Comparison of ENCODE assay signal across 26 mouse cellular contexts in the genomic region with DNA sequence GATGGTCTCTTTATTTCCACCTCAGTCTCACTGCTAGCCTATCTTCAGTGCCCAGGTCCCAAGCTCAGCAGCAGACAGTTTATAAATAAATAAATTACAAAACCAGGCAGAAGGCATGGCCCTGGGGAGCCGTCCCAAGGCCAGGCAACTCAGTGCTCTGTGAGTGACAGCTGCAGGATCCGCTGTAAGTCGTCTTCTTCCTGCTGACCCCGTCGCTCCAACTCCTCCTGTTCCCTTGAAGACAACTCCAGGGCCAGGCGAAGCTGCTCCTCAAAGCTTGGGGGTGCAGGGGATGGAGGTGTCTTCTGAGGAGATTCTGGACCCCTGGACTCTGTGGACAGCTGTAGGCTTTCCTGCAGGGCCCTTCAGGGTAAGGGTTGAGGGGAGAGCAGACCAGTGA. TPM values are rescaled to one million over a fixed set of nuclear protein-coding genes. Genes with fewer than 3 reads are reported as not detected.
DNase-seq lines count a peak whose midpoint lies in the region; ATAC-seq and TF ChIP-seq lines count a peak whose summit lies in the region.
"Had no signal": no experiment of that assay in that cellular context is flagged by ENCODE, and none has a peak within 500 bp of the region (broad histone marks: within the 10 kb centered on the region; RNA-seq: fewer than 3 reads in every experiment).

No protein-coding gene starts in this region.

- H3K9me3 ChIP-seq in forebrain, embryonic 11.5 days (ENCODE audit: control insufficient read depth, low read length), result no peaks in the 10 kb centered on the region
- no peaks in the 10 kb centered on the region for H3K9me3 ChIP-seq in forebrain, postnatal 0 days (ENCODE audit: low read length)
- H3K9me3 ChIP-seq in midbrain, embryonic 16.5 days (replicated peaks; ENCODE audit: control insufficient read depth, low read length, poor library complexity, severe bottlenecking), result no peaks in the 10 kb centered on the region
- H3K9me3 ChIP-seq: embryonic facial prominence, embryonic 10.5 days; heart, embryonic 13.5 days; hindbrain, embryonic 12.5 days had no signal

- H3K36me3 ChIP-seq in forebrain, embryonic 11.5 days (ENCODE audit: control insufficient read depth, insufficient read depth, low read length), result no peaks in the 10 kb centered on the region
- H3K36me3 ChIP-seq in forebrain, postnatal 0 days (ENCODE audit: insufficient read depth), result peaks cover 22% of the 10 kb centered on the region
- peaks cover 12% of the 10 kb centered on the region for H3K36me3 ChIP-seq in midbrain, embryonic 16.5 days (ENCODE audit: control insufficient read depth, insufficient read depth, low read length)
- H3K36me3 ChIP-seq: heart, embryonic 13.5 days had no signal

- no peak overlapping the region for H3K4me2 ChIP-seq in forebrain, embryonic 11.5 days (ENCODE audit: low read depth, low read length, severe bottlenecking)
- no peak overlapping the region for H3K4me2 ChIP-seq in forebrain, postnatal 0 days (ENCODE audit: low read depth)
- no peak overlapping the region for H3K4me2 ChIP-seq in midbrain, embryonic 16.5 days (ENCODE audit: low read length)
- H3K4me2 ChIP-seq: hindbrain, embryonic 12.5 days had no signal

- H3K4me3 ChIP-seq in forebrain, embryonic 11.5 days (ENCODE audit: low read depth, low read length), result no peak overlapping the region
- H3K4me3 ChIP-seq in forebrain, postnatal 0 days (ENCODE audit: low read depth, low read length), result no peak overlapping the region
- no peak overlapping the region for H3K4me3 ChIP-seq in midbrain, embryonic 16.5 days (ENCODE audit: low read depth, low read length)
- H3K4me3 ChIP-seq: heart, embryonic 13.5 days; hindbrain, embryonic 12.5 days had no signal

- 74% methylated on average over 6 of the region's 6 CpGs for WGBS in forebrain, embryonic 11.5 days
- WGBS in forebrain, postnatal 0 days, result 82% methylated on average over 6 of the region's 6 CpGs
- WGBS in midbrain, embryonic 16.5 days, result 80% methylated on average over 6 of the region's 6 CpGs

- H3K9ac ChIP-seq in forebrain, embryonic 11.5 days (ENCODE audit: low read length), result no peak overlapping the region
- H3K9ac ChIP-seq in forebrain, postnatal 0 days, result no peak overlapping the region
- H3K9ac ChIP-seq in midbrain, embryonic 16.5 days (ENCODE audit: low read depth, low read length), result no peak overlapping the region
- H3K9ac ChIP-seq: heart, embryonic 13.5 days; hindbrain, embryonic 12.5 days had no signal

- ATAC-seq in forebrain, embryonic 11.5 days (replicated peaks; ENCODE audit: low FRiP score), result no peak
- ATAC-seq in forebrain, postnatal 0 days, result no peak
- ATAC-seq in midbrain, embryonic 16.5 days, result no peak
- ATAC-seq: activated CD4-positive, CD25-positive, alpha-beta regulatory T cell, adult 4 months; forebrain, embryonic 14.5 days; hindbrain, embryonic 16.5 days; inflammation-experienced regulatory T-cells, adult 6 months; intestine, postnatal 0 days; Patski had no signal

- peaks cover 4% of the 10 kb centered on the region; the same call in 1 of the 2 replicates for H3K27me3 ChIP-seq in forebrain, embryonic 11.5 days (ENCODE audit: control insufficient read depth, insufficient read depth, low read length)
- no peaks in the 10 kb centered on the region for H3K27me3 ChIP-seq in forebrain, postnatal 0 days (ENCODE audit: insufficient read depth, low read length)
- H3K27me3 ChIP-seq in midbrain, embryonic 16.5 days (ENCODE audit: control insufficient read depth, insufficient read depth, low read depth, low read length), result peaks cover 12% of the 10 kb centered on the region
- H3K27me3 ChIP-seq: CH12.LX, Patski had no signal

- peak; percentile 47 for DNase-seq in cerebellum, adult 11-12 months
- no peak for DNase-seq in cerebellum, postnatal 36 days
- peak; percentile 44 for DNase-seq in forebrain, embryonic 11.5 days (ENCODE audit: low spot score)
- DNase-seq in forebrain, postnatal 0 days, result no peak
- peak; percentile 78 for DNase-seq in adrenal gland, adult 2 months
- peak; percentile 54 for DNase-seq in adrenal gland, postnatal 10 days
- DNase-seq in gastrocnemius, adult 18-20 months (ENCODE audit: low spot score), result no peak
- DNase-seq: cerebellum, postnatal 14 days; gastrocnemius, postnatal 25 days; heart, postnatal 4 days; kidney, adult 8-10 months had no signal

- peaks cover 4% of the 10 kb centered on the region; the same call in 1 of the 2 replicates for H3K4me1 ChIP-seq in forebrain, embryonic 11.5 days (replicated peaks; ENCODE audit: control insufficient read depth, insufficient read depth, low read length)
- no peaks in the 10 kb centered on the region for H3K4me1 ChIP-seq in forebrain, postnatal 0 days (ENCODE audit: insufficient read depth)
- peaks cover 6% of the 10 kb centered on the region for H3K4me1 ChIP-seq in midbrain, embryonic 16.5 days (ENCODE audit: control insufficient read depth, insufficient read depth, low read length)

- TF ChIP-seq CTCF in forebrain, postnatal 0 days (IDR thresholded peaks at IDR 0.05; ENCODE audit: low read depth), result no peak

- H3K27ac ChIP-seq in forebrain, embryonic 11.5 days (ENCODE audit: low read depth, low read length), result no peak overlapping the region
- H3K27ac ChIP-seq in forebrain, postnatal 0 days (ENCODE audit: low read depth, low read length), result no peak overlapping the region
- H3K27ac ChIP-seq in midbrain, embryonic 16.5 days (ENCODE audit: low read length), result no peak overlapping the region
- H3K27ac ChIP-seq: embryonic facial prominence, embryonic 10.5 days; heart, embryonic 13.5 days; hindbrain, embryonic 12.5 days had no signal

RNA-seq across cellular contexts. Expression of gene Ssh3, which starts 1.2 kb away (rescaled TPM):
- polyA plus RNA-seq in forebrain, embryonic 11.5 days (2014; fragmentation: Nextera tagmentation; extraction: Ambion mirVana), result 3.3 and 4.2 TPM in 2 replicates
- total RNA-seq in forebrain, postnatal 0 days (2014; rRNA removed), result 35.9 and 41.5 TPM in 2 replicates
- 6.4 and 9.1 TPM in 2 replicates for polyA plus RNA-seq in forebrain, postnatal 0 days (2015; fragmentation: Nextera tagmentation; extraction: Ambion mirVana)
- total RNA-seq in adrenal gland, adult 2 months (2021), result 10 to 100 TPM; 30.9 to 34.4 TPM
- 67.4 and 86.6 TPM in 2 replicates for polyA plus RNA-seq in adrenal gland, adult 2 months (2012; rRNA removed)
- total RNA-seq in adrenal gland, postnatal 10 days (2021), result 10 to 100 TPM; 16.8 to 21.9 TPM
- 1 to 10 TPM; 2.8 to 3.4 TPM for total RNA-seq in gastrocnemius, adult 18-20 months (2021)
- 14.7 and 19.6 TPM in 2 replicates for polyA plus RNA-seq in midbrain, embryonic 16.5 days (2015; fragmentation: Nextera tagmentation; extraction: Ambion mirVana)

RNA-seq across cellular contexts. Expression of gene Ankrd13d, which starts 12.8 kb away (rescaled TPM):
- polyA plus RNA-seq in forebrain, embryonic 11.5 days (2014; fragmentation: Nextera tagmentation; extraction: Ambion mirVana), result 9.5 and 12.1 TPM in 2 replicates
- total RNA-seq in forebrain, postnatal 0 days (2014; rRNA removed), result 76.6 and 87.3 TPM in 2 replicates
- 48.7 and 55.2 TPM in 2 replicates for polyA plus RNA-seq in forebrain, postnatal 0 days (2015; fragmentation: Nextera tagmentation; extraction: Ambion mirVana)
- 1 to 10 TPM; 2.5 to 5.7 TPM for total RNA-seq in adrenal gland, adult 2 months (2021)
- 5.4 and 8.3 TPM in 2 replicates for polyA plus RNA-seq in adrenal gland, adult 2 months (2012; rRNA removed)
- total RNA-seq in adrenal gland, postnatal 10 days (2021), result 1 to 10 TPM; 3.5 to 8.5 TPM
- under 1 TPM; 0.16 to 0.81 TPM for total RNA-seq in gastrocnemius, adult 18-20 months (2021)
- polyA plus RNA-seq in midbrain, embryonic 16.5 days (2015; fragmentation: Nextera tagmentation; extraction: Ambion mirVana), result 55.6 and 65.7 TPM in 2 replicates

RNA-seq across cellular contexts. Expression of gene Grk2, which starts 35.8 kb away (rescaled TPM):
- 18.1 and 19.7 TPM in 2 replicates for polyA plus RNA-seq in forebrain, embryonic 11.5 days (2014; fragmentation: Nextera tagmentation; extraction: Ambion mirVana)
- 129 and 136 TPM in 2 replicates for total RNA-seq in forebrain, postnatal 0 days (2014; rRNA removed)
- 23.6 and 24.6 TPM in 2 replicates for polyA plus RNA-seq in forebrain, postnatal 0 days (2015; fragmentation: Nextera tagmentation; extraction: Ambion mirVana)
- total RNA-seq in adrenal gland, adult 2 months (2021), result 10 to 100 TPM; 49.1 to 49.7 TPM
- polyA plus RNA-seq in adrenal gland, adult 2 months (2012; rRNA removed), result 60.4 and 62.6 TPM in 2 replicates
- total RNA-seq in adrenal gland, postnatal 10 days (2021), result 10 to 100 TPM; 46.3 to 54.8 TPM
- total RNA-seq in gastrocnemius, adult 18-20 months (2021), result 10 to 100 TPM; 50.7 to 60.8 TPM
- polyA plus RNA-seq in midbrain, embryonic 16.5 days (2015; fragmentation: Nextera tagmentation; extraction: Ambion mirVana), result 24.8 and 26.8 TPM in 2 replicates

RNA-seq across cellular contexts. Expression of gene Pold4, which starts 38.5 kb away (rescaled TPM):
- polyA plus RNA-seq in forebrain, embryonic 11.5 days (2014; fragmentation: Nextera tagmentation; extraction: Ambion mirVana), result 8.0 and 8.8 TPM in 2 replicates
- 18.8 and 21.2 TPM in 2 replicates for total RNA-seq in forebrain, postnatal 0 days (2014; rRNA removed)
- polyA plus RNA-seq in forebrain, postnatal 0 days (2015; fragmentation: Nextera tagmentation; extraction: Ambion mirVana), result 21.8 and 23.4 TPM in 2 replicates
- 10 to 100 TPM; 41.9 to 52.3 TPM for total RNA-seq in adrenal gland, adult 2 months (2021)
- polyA plus RNA-seq in adrenal gland, adult 2 months (2012; rRNA removed), result 112 and 146 TPM in 2 replicates
- total RNA-seq in adrenal gland, postnatal 10 days (2021), result 10 to 100 TPM; 34.7 to 35.6 TPM
- 10 to 100 TPM; 16.3 to 17.8 TPM for total RNA-seq in gastrocnemius, adult 18-20 months (2021)
- polyA plus RNA-seq in midbrain, embryonic 16.5 days (2015; fragmentation: Nextera tagmentation; extraction: Ambion mirVana), result 18.5 and 19.2 TPM in 2 replicates

RNA-seq across cellular contexts. Expression of gene AC109138.7, which starts 56.0 kb away (rescaled TPM):
- polyA plus RNA-seq in forebrain, embryonic 11.5 days (2014; fragmentation: Nextera tagmentation; extraction: Ambion mirVana), result not detected in 2 replicates
- not detected in 2 replicates for total RNA-seq in forebrain, postnatal 0 days (2014; rRNA removed)
- polyA plus RNA-seq in forebrain, postnatal 0 days (2015; fragmentation: Nextera tagmentation; extraction: Ambion mirVana), result not detected in 2 replicates
- not detected for total RNA-seq in adrenal gland, adult 2 months (2021)
- not detected in 2 replicates for polyA plus RNA-seq in adrenal gland, adult 2 months (2012; rRNA removed)
- not detected for total RNA-seq in adrenal gland, postnatal 10 days (2021)
- not detected for total RNA-seq in gastrocnemius, adult 18-20 months (2021)
- not detected in 2 replicates for polyA plus RNA-seq in midbrain, embryonic 16.5 days (2015; fragmentation: Nextera tagmentation; extraction: Ambion mirVana)
- total RNA-seq: CH12.LX; gastrocnemius, postnatal 25 days; granulocyte monocyte progenitor cell, adult 5-6 weeks; heart, postnatal 4 days had no signal
- polyA plus RNA-seq: activated CD4-positive, CD25-positive, alpha-beta regulatory T cell, adult 4 months; embryonic facial prominence, embryonic 10.5 days; embryonic facial prominence, embryonic 14.5 days; forebrain, embryonic 14.5 days; heart, embryonic 13.5 days; heart, postnatal 0 days; hindbrain, embryonic 12.5 days; hindbrain, embryonic 16.5 days; inflammation-experienced regulatory T-cells, adult 6 months; intestine, postnatal 0 days; kidney, embryonic 16.5 days had no signal

Comparison
In these comparisons a context has a peak if more than half of its experiments do, and no peak if none do; other contexts are left out.
1. DNase-seq: peak in cerebellum, adult 11-12 months (single experiment), forebrain, embryonic 11.5 days (single experiment), adrenal gland, adult 2 months (single experiment) and adrenal gland, postnatal 10 days (single experiment); none in cerebellum, postnatal 36 days (0 of 2), forebrain, postnatal 0 days (single experiment) and gastrocnemius, adult 18-20 months (single experiment).